Mouse (Mus musculus) forebrain, embryonic 14.5 days (tissue): ENCODE data around the gene Cbx2. TPM values are rescaled to one million over a fixed set of nuclear protein-coding genes. Genes with fewer than 3 reads are reported as not detected.

Experiments
- ATAC-seq: fragments of 200-750 bp; cut with Nextera tagmentation; 2 replicates; pipeline ENCODE4 v1.8.0; 2017; ENCODE audit warnings: mild to moderate bottlenecking, moderate library complexity
- DNase-seq: peaks from one replicate; pipeline ENCODE4 v3.0.0-alpha.2; 2015; ENCODE audit warnings: low spot score
- H3K27ac ChIP-seq: fragments of 300-500 bp; sonication (generic); 2 replicates; pipeline ENCODE4 v1.5.1; 2014; ENCODE audit warnings: low read depth, mild to moderate bottlenecking, control low read depth, low read length, moderate library complexity
- H3K27me3 ChIP-seq: fragments of 300-500 bp; sonication (generic); replicated peaks from 2 replicates; pipeline ENCODE4 v1.6.1; 2014; ENCODE audit warnings: low read length, control low read depth, mixed read lengths; ENCODE audit not compliant: control insufficient read depth, insufficient read depth
- H3K36me3 ChIP-seq: fragments of 300-500 bp; sonication (generic); 2 replicates; pipeline ENCODE4 v1.6.1; 2014; ENCODE audit warnings: low read length, control low read depth; ENCODE audit not compliant: control insufficient read depth, insufficient read depth
- H3K4me1 ChIP-seq: fragments of 300-500 bp; sonication (generic); 2 replicates; pipeline ENCODE4 v1.6.1; 2014; ENCODE audit warnings: antibody characterized with exemption, low read length, control low read depth; ENCODE audit not compliant: control insufficient read depth, insufficient read depth
- H3K4me2 ChIP-seq: fragments of 300-500 bp; sonication (generic); 2 replicates; pipeline ENCODE4 v1.6.1; 2014; ENCODE audit warnings: mild to moderate bottlenecking, control low read depth, low read length
- H3K4me3 ChIP-seq: fragments of 300-500 bp; sonication (generic); 2 replicates; pipeline ENCODE4 v1.5.1; 2014; ENCODE audit warnings: low read depth, low read length, control low read depth
- H3K9ac ChIP-seq: fragments of 300-500 bp; sonication (generic); 2 replicates; pipeline ENCODE4 v1.6.1; 2014; ENCODE audit warnings: mild to moderate bottlenecking, low read length, control low read depth, moderate library complexity
- H3K9me3 ChIP-seq: fragments of 300-500 bp; sonication (generic); replicated peaks from 2 replicates; pipeline ENCODE4 v1.6.1; 2016; ENCODE audit warnings: low read length, control low read depth, mixed read lengths; ENCODE audit not compliant: control insufficient read depth
- WGBS: fragments of 180-500 bp; shearing (Covaris S2); extraction: QIAGEN DNeasy Blood & Tissue Kit; methylation state at CpG from one replicate; pipeline ENCODE4 v1.1.7; 2014; 5-methylcytosine and 5-hydroxymethylcytosine counted together
- polyA plus RNA-seq: library from polyadenylated mRNA; unstranded; fragments of >200 nt; fragmentation: Nextera tagmentation; extraction: Ambion mirVana; gene quantifications from 2 replicates; pipeline ENCODE4 v1.2.1, GENCODE M21; 2014

The Cbx2 gene
- polyA plus RNA-seq, 1 experiment from 2014 or later: 19.2 TPM

DNA sequence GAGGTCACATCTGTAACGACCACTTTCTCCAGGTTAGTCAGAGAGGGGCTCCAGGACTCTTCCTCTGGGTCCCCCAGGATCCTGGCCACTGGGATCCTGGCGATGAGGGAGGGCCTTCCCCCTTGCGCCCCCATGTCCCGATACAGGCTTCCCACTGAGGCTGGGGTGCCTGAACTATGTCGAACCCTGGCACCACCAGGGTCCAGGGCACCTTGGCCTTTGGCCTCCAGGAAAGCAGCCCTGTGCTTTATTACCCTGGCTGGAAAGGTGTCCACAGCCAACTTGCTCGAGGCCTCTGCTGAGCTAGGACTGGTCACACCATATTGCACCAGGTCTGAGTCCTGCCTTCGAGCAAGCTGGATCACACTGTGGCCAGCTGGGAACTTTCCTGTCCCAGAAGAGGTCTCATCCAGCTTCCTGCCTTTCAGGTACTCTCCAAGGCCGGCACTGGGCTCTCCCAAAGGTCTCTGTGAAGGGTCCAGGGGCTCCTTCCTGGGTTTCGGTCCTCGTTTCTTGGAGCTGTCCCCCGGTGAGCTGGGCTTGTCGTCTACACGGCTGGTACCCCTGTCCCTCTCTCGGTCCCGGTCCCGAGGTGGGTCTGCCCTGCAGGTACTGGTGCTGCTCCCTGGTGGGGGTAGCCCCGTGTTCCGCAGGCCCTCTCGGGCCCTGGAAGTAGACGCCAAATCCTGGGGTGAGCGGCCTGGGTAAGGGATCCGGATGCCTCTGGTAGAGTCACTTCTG, 16.2 kb downstream of the Cbx2 start:
- peaks cover 66% of the 10 kb centered on the region for H3K27me3 ChIP-seq
- no peak overlapping the region for H3K4me3 ChIP-seq
- peak overlapping the region; percentile 78 for H3K4me2 ChIP-seq
- H3K27ac ChIP-seq: no peak overlapping the region
- ATAC-seq (no peak), DNase-seq (no peak)
- no peak overlapping the region for H3K9ac ChIP-seq
- peaks cover 44% of the 10 kb centered on the region for H3K4me1 ChIP-seq
- 31% methylated on average over 22 of the region's 22 CpGs for WGBS
- peaks cover 8% of the 10 kb centered on the region for H3K36me3 ChIP-seq
- H3K9me3 ChIP-seq: no peaks in the 10 kb centered on the region

DNA sequence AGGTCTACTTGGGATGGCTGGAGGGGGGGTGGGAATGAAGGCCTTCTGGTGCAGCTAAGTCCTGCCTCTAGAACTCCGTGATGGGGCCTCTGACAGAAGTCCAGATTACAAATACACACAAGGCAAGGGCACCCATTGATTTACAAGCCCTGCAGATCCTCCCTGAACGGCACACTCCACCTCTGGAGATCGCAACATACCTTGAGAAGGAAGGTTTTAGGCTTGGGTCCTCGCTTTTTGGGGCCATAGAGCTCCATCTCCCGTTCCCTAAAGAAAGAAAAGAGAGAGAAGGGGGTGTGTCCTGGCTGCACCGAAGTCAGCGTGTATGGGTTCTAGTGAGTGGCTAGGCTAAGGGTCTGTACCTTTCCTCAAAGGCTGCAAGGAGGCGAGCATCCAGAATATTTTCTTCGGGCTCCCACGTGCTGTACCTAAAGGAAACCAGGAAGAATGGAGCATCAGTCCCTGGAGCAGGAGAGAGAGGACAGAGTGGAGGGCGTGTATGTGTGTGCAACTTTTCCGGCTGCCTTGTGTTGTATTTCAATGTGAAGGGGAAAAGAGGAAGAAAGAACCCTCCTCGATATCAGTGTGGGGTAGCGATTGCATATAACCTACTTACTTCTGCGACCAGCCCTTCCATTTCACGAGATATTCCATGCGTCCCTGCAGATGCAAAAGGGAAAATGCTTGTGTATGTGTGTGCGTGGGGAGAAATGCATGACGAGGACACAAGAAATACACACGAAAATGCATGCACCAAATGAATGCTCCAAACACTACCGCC, 17.2 kb downstream of the Cbx2 start:
- peaks cover 44% of the 10 kb centered on the region for H3K4me1 ChIP-seq
- H3K4me2 ChIP-seq: peak overlapping the region; percentile 78
- peaks cover 8% of the 10 kb centered on the region for H3K36me3 ChIP-seq
- H3K9me3 ChIP-seq: no peaks in the 10 kb centered on the region
- peaks cover 67% of the 10 kb centered on the region for H3K27me3 ChIP-seq
- WGBS: 5% methylated on average over 21 of the region's 21 CpGs
- no peak for DNase-seq
- peak overlapping the region; percentile 86 for H3K9ac ChIP-seq
- H3K27ac ChIP-seq: peak overlapping the region; percentile 91; the same call in 1 of the 2 replicates
- ATAC-seq: no peak
- peak overlapping the region; percentile 73 for H3K4me3 ChIP-seq

DNA sequence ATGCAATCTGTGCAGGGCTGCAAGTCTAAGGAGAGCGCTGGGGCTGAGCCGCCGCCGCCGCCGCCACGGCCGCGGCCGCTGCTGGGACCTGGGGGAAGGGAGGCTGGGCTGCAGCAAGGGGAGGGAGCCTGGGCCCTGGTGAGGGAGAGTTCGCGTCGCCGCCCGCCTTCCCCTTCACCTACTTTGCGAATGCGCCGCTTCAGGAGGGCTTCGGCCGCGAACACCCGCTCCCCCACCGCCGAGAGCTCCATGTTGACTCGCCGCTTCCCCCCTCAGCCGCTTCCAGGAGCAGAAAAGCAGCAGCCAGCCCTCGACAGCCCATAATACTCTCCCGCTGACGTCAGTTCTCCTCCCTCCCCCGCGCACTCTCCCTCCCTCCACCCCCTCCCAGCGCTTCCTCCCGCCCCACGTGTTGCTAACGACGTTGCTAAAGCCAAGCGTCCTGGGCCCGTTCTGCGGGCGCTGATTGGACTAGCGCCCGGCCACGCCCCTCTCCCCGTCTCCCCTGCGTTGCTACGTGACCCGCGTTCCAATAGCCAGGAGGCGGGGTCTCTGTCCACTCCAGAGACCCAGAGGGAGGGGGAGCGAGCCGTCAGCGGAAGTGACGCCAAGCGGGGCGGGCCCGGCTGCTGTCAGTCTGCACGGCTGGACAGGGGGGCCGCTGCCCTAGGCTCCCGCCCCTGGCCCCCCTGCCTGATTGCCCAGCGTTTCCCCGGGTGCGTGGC, 18.0 kb downstream of the Cbx2 start, which contains the start of gene Cbx8:
TSS of gene Cbx8 (minus strand) at position 370 of the 725 bp plus-strand sequence.
- WGBS: under 1% methylated on average over 43 of the region's 63 CpGs
- Histone ChIP-seq H3K27ac (peak within 1 kb of the TSS; percentile 91), H3K4me2 (peak within 1 kb of the TSS; percentile 94), H3K4me1 (peaks cover 37% of the 10 kb centered on the region), H3K9me3 (no peaks in the 10 kb centered on the region), H3K27me3 (peaks cover 67% of the 10 kb centered on the region), H3K36me3 (peaks cover 8% of the 10 kb centered on the region), H3K4me3 (peak within 1 kb of the TSS; percentile 73), H3K9ac (peak within 1 kb of the TSS; percentile 86)
- peak; percentile 100 for DNase-seq
- ATAC-seq: peak; percentile 91

DNA sequence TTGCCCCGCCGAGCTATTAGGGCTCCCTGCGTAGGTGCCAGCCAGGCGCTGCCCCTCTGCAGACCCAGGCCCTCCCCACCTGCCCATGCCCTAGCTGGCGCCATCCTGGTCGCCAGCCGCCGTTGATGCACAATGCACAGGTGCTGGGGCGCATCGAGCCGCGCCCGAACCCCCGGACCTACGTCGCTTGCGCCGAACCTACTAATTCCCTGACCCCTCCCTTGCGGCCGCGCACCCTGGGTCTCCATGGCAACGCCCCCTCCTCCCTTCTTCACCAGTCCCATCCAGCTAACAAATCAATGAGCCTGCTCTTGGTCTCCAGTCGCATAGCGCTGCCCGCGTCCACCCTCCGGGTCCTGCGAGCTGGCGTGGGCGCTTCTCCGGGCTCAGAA, 18.6 kb downstream of the Cbx2 start:
- H3K4me2 ChIP-seq: peak overlapping the region; percentile 94
- ATAC-seq (no peak), DNase-seq (peak; percentile 77)
- WGBS: under 1% methylated on average over 31 of the region's 31 CpGs
- H3K9me3 ChIP-seq: no peaks in the 10 kb centered on the region
- H3K4me1 ChIP-seq: peaks cover 36% of the 10 kb centered on the region
- H3K36me3 ChIP-seq: peaks cover 8% of the 10 kb centered on the region
- H3K4me3 ChIP-seq: peak overlapping the region; percentile 73
- peak overlapping the region; percentile 66 for H3K27ac ChIP-seq
- H3K9ac ChIP-seq: peak overlapping the region; percentile 75
- peaks cover 67% of the 10 kb centered on the region for H3K27me3 ChIP-seq

DNA sequence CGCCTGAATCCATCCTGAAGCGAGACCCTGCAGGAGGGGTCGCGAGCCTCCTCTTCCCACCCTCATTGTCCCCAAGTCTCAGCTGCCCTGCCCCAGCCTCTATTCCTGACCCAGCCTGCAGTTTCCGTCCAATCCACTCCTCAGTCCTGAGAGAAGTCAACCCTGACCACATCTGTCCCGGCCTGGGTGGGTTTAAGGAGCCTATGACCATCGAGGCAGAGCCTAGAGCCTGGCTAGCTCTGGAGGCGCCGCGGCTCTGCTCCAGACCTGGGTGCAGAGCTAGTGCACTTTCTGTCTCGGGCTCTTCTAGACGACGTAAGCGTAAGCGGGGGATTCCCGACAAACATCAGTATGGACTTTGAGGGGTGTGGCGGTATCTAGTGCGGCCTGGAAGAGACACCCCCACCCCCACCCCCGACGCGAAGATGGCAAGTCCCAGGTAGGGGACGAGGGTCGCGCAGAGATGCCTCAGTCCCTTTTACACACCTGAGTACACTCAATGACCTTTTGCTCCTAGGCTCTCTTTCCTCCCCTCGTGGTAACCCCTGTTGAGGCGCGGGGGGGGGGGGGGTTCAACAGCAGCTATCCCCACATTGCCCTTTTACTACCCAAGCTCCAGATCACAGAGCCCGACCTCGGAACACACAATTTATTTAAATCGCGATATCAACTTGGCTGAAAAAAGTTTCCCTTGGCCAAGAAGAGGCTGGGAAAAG, 19.1 kb downstream of the Cbx2 start:
- no peaks in the 10 kb centered on the region for H3K9me3 ChIP-seq
- 1% methylated on average over 28 of the region's 31 CpGs for WGBS
- H3K27ac ChIP-seq: no peak overlapping the region
- peak overlapping the region; percentile 94 for H3K4me2 ChIP-seq
- no peak for DNase-seq
- H3K27me3 ChIP-seq: peaks cover 68% of the 10 kb centered on the region
- no peak for ATAC-seq
- peaks cover 40% of the 10 kb centered on the region for H3K4me1 ChIP-seq
- H3K36me3 ChIP-seq: peaks cover 8% of the 10 kb centered on the region
- peak overlapping the region; percentile 73 for H3K4me3 ChIP-seq
- H3K9ac ChIP-seq: peak overlapping the region; percentile 75

DNA sequence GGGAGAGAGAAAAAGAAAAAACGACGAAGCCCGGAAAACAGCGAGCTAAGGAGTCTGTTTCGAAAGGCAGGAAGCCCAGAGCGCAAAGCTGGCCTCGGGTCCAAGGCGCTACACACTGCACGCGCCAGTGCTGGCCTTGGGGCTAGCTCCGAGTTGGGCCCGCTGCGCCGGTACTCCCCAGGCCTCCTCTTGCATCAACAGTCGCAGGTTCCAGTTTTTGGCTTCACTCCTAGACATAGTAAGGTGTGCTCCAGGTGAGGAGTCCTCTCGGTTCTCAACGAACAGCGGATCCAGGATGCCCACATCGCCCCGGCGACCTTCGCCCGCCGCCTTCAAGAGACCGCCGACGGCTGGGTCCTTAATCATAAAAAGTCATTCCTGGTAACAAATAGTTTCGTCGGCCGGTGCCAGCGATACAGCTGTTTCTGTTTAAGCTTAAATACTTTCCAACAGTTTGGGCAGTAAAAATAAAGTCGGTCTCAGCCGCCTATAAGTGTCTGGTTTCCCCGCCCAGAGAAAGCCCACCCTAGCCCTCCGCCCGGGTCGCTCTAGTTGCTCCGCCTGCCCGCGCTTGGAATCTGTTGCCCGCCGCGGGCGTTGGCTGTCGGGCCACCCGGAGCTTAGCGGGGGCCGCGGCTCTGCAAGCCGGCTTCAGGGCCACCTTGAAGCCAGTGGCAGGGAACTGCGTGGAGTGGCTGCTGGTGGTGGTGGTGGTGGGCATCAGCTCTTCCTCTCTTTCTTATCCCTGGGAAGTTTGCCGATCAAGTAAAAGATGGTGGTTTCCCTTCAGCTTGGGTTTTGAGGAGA, 19.9 kb downstream of the Cbx2 start:
- H3K9ac ChIP-seq: no peak overlapping the region
- no peak overlapping the region for H3K27ac ChIP-seq
- under 1% methylated on average over 52 of the region's 52 CpGs for WGBS
- H3K9me3 ChIP-seq: no peaks in the 10 kb centered on the region
- H3K27me3 ChIP-seq: peaks cover 69% of the 10 kb centered on the region
- no peak overlapping the region for H3K4me3 ChIP-seq
- peaks cover 37% of the 10 kb centered on the region for H3K4me1 ChIP-seq
- DNase-seq (no peak), ATAC-seq (no peak)
- peak overlapping the region; percentile 94 for H3K4me2 ChIP-seq
- H3K36me3 ChIP-seq: peaks cover 8% of the 10 kb centered on the region

DNA sequence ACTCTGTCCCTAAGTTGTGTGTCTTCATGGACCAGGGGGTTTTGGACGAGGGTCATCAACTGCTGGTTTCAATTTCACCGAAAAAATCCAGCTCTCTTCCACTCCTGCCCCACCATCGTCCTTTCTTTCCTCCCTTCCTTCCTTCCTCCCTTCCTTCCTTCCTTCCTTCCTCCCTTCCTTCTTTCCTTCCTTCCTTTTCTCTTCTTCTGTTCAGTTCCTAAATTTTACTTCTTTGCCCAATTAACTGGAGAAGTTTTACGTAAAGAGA, 20.4 kb downstream of the Cbx2 start:
- DNase-seq: no peak
- WGBS: 4% methylated on average over 4 of the region's 4 CpGs
- Histone ChIP-seq H3K36me3 (peaks cover 8% of the 10 kb centered on the region), H3K9ac (no peak overlapping the region), H3K4me1 (peaks cover 41% of the 10 kb centered on the region), H3K27ac (no peak overlapping the region), H3K27me3 (peaks cover 70% of the 10 kb centered on the region), H3K4me2 (no peak overlapping the region), H3K9me3 (no peaks in the 10 kb centered on the region), H3K4me3 (no peak overlapping the region)
- no peak for ATAC-seq
